Mouse (Mus musculus) adrenal gland, postnatal 25 days (tissue): ENCODE results near the gene Ttc7b. TPM values are rescaled to one million over a fixed set of nuclear protein-coding genes. Genes with fewer than 3 reads are reported as not detected.

Source experiments
- DNase-seq: peaks from one replicate; pipeline ENCODE4 v3.0.0; 2021; ENCODE audit warnings: mixed read lengths
- total RNA-seq: library from RNA; stranded (reverse); gene quantifications from 2 replicates; pipeline ENCODE4 v1.2.3, GENCODE M21; 2021

Ttc7b gene
- total RNA-seq, 1 experiment from 2014 or later = 92.8 TPM

- peak; percentile 41 for DNase-seq
Observed at GRCm38 (mm10) chr12:100525939-100526338, 5.3 kb upstream of the Ttc7b start.

GRCm38 (mm10) chr12:100520077-100520793 lies 391 bp downstream of the Ttc7b start:
- DNase-seq = peak; percentile 63

GRCm38 (mm10) chr12:100519684-100520076 lies 946 bp downstream of the Ttc7b start:
- peak; percentile 33 for DNase-seq

- DNase-seq = no peak
Observed at GRCm38 (mm10) chr12:100517371-100517770, 3.3 kb downstream of the Ttc7b start.

GRCm38 (mm10) chr12:100516161-100516838 lies 4.3 kb downstream of the Ttc7b start:
- peak; percentile 28 for DNase-seq

GRCm38 (mm10) chr12:100515493-100515892 lies 5.1 kb downstream of the Ttc7b start:
- DNase-seq = no peak

GRCm38 (mm10) chr12:100514611-100515010 lies 6.0 kb downstream of the Ttc7b start:
- no peak for DNase-seq

GRCm38 (mm10) chr12:100513131-100513530 lies 7.5 kb downstream of the Ttc7b start:
- DNase-seq = no peak

- DNase-seq = no peak
Observed at GRCm38 (mm10) chr12:100512641-100513040, 8.0 kb downstream of the Ttc7b start.

- no peak for DNase-seq
Observed at GRCm38 (mm10) chr12:100509615-100510282, 10.9 kb downstream of the Ttc7b start.

GRCm38 (mm10) chr12:100508668-100509067 lies 12.0 kb downstream of the Ttc7b start:
- DNase-seq = no peak

- DNase-seq = no peak
Observed at GRCm38 (mm10) chr12:100505484-100505883, 15.1 kb downstream of the Ttc7b start.

GRCm38 (mm10) chr12:100504585-100504984 lies 16.0 kb downstream of the Ttc7b start:
- no peak for DNase-seq

GRCm38 (mm10) chr12:100503659-100504058 lies 17.0 kb downstream of the Ttc7b start:
- DNase-seq = no peak

GRCm38 (mm10) chr12:100502544-100502943 lies 18.1 kb downstream of the Ttc7b start:
- DNase-seq = no peak

- no peak for DNase-seq
Observed at GRCm38 (mm10) chr12:100501261-100501660, 19.4 kb downstream of the Ttc7b start.

GRCm38 (mm10) chr12:100499469-100499868 lies 21.2 kb downstream of the Ttc7b start:
- no peak for DNase-seq

GRCm38 (mm10) chr12:100498006-100498405 lies 22.6 kb downstream of the Ttc7b start:
- no peak for DNase-seq

GRCm38 (mm10) chr12:100495083-100495482 lies 25.5 kb downstream of the Ttc7b start:
- no peak for DNase-seq

- no peak for DNase-seq
Observed at GRCm38 (mm10) chr12:100493211-100493610, 27.4 kb downstream of the Ttc7b start.

- DNase-seq = no peak
Observed at GRCm38 (mm10) chr12:100492676-100493075, 27.9 kb downstream of the Ttc7b start.

GRCm38 (mm10) chr12:100491967-100492611 lies 28.5 kb downstream of the Ttc7b start:
- no peak for DNase-seq

GRCm38 (mm10) chr12:100489799-100490198 lies 30.8 kb downstream of the Ttc7b start:
- DNase-seq = no peak
